Comparison of ENCODE assay signal across 13 mouse cellular contexts in the genomic region with DNA sequence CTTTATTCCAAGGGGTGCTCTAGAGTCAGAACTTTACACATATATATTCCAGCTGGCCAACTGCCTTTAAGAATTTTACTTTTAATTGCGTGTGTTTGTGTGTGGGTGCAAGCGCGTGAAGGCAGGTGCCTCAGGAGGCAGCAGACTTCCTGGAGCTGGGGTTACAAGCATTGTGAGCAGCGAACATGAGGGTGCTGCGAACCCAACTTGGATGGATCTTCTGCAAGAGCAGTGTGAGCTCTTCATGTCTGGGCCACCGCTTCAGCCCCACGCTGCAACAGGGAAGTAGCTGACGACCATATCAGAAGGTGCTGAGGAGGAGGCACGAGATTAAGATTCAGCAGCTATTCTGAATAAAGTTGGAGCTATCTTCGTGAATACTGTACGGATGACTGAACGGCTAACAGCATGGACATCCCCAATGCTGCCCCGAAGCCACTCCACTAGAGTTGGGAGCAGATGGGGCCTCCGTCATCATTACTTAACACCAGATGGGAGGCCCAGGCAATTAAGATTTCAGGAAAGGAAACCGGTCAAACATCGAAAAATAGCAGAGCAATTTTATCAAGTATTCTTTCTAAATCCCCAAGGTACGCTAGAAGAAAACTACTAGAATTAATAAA.
DNase-seq lines count a peak whose midpoint lies in the region; ATAC-seq and TF ChIP-seq lines count a peak whose summit lies in the region.
"Had no signal": no experiment of that assay in that cellular context is flagged by ENCODE, and none has a peak within 500 bp of the region (broad histone marks: within the 10 kb centered on the region; RNA-seq: fewer than 3 reads in every experiment).

No protein-coding gene starts in this region.

- peak; percentile 30; the same call in 1 of the 2 replicates for ATAC-seq in midbrain, embryonic 11.5 days (ENCODE audit: low FRiP score)
- no peak for ATAC-seq in midbrain, embryonic 16.5 days
- peak; percentile 61 for ATAC-seq in forebrain, postnatal 0 days
- ATAC-seq in neural tube, embryonic 13.5 days (ENCODE audit: low read depth), result peak; percentile 53; the same call in 1 of the 2 replicates
- no peak for ATAC-seq in intestine, embryonic 15.5 days
- ATAC-seq in kidney, embryonic 15.5 days (replicated peaks; ENCODE audit: low FRiP score), result no peak
- ATAC-seq: lung, postnatal 0 days had no signal

- H3K4me1 ChIP-seq in midbrain, embryonic 11.5 days (ENCODE audit: control insufficient read depth, insufficient read depth, low read length), result no peaks in the 10 kb centered on the region
- no peaks in the 10 kb centered on the region for H3K4me1 ChIP-seq in midbrain, embryonic 16.5 days (ENCODE audit: control insufficient read depth, insufficient read depth, low read length)
- H3K4me1 ChIP-seq in cerebellum, adult 2 months (ENCODE audit: control insufficient read depth, insufficient read depth, low read length), result 0 out of 2 replicates have a peak, but pooled peaks cover 3% of the 10 kb centered on the region
- no peaks in the 10 kb centered on the region for H3K4me1 ChIP-seq in forebrain, postnatal 0 days (ENCODE audit: insufficient read depth)
- H3K4me1 ChIP-seq in neural tube, embryonic 13.5 days (replicated peaks), result no peaks in the 10 kb centered on the region
- no peaks in the 10 kb centered on the region for H3K4me1 ChIP-seq in intestine, embryonic 15.5 days (replicated peaks)
- no peaks in the 10 kb centered on the region for H3K4me1 ChIP-seq in kidney, embryonic 15.5 days
- H3K4me1 ChIP-seq: heart, embryonic 10.5 days had no signal

- 87% methylated on average over 17 of the region's 17 CpGs for WGBS in midbrain, embryonic 11.5 days
- 73% methylated on average over 17 of the region's 17 CpGs for WGBS in midbrain, embryonic 16.5 days
- WGBS in cerebellum, adult 2 months, result 40% methylated on average over 17 of the region's 17 CpGs
- 66% methylated on average over 17 of the region's 17 CpGs for WGBS in forebrain, postnatal 0 days
- 70% methylated on average over 17 of the region's 17 CpGs for WGBS in neural tube, embryonic 13.5 days
- 92% methylated on average over 17 of the region's 17 CpGs for WGBS in intestine, embryonic 15.5 days
- 84% methylated on average over 17 of the region's 17 CpGs for WGBS in kidney, embryonic 15.5 days

- no peak overlapping the region for H3K4me2 ChIP-seq in midbrain, embryonic 11.5 days
- no peak overlapping the region for H3K4me2 ChIP-seq in midbrain, embryonic 16.5 days (ENCODE audit: low read length)
- no peak overlapping the region for H3K4me2 ChIP-seq in forebrain, postnatal 0 days (ENCODE audit: low read depth)
- no peak overlapping the region for H3K4me2 ChIP-seq in neural tube, embryonic 13.5 days
- no peak overlapping the region for H3K4me2 ChIP-seq in intestine, embryonic 15.5 days (replicated peaks)
- H3K4me2 ChIP-seq in kidney, embryonic 15.5 days, result no peak overlapping the region
- H3K4me2 ChIP-seq: liver, embryonic 11.5 days had no signal

- no peak for DNase-seq in midbrain, embryonic 11.5 days (ENCODE audit: low spot score, missing footprints)
- DNase-seq in cerebellum, adult 2 months, result peak; percentile 33 to 61
- DNase-seq in forebrain, postnatal 0 days, result peak; percentile 12
- no peak for DNase-seq in lung, postnatal 36 days
- DNase-seq: gastrocnemius, postnatal 10 days; spleen, adult 18-20 months had no signal

- no peaks in the 10 kb centered on the region for H3K9me3 ChIP-seq in midbrain, embryonic 11.5 days (ENCODE audit: control insufficient read depth, low read length)
- H3K9me3 ChIP-seq in midbrain, embryonic 16.5 days (replicated peaks; ENCODE audit: control insufficient read depth, low read length, poor library complexity, severe bottlenecking), result no peaks in the 10 kb centered on the region
- no peaks in the 10 kb centered on the region for H3K9me3 ChIP-seq in forebrain, postnatal 0 days (ENCODE audit: low read length)
- no peaks in the 10 kb centered on the region for H3K9me3 ChIP-seq in neural tube, embryonic 13.5 days
- no peaks in the 10 kb centered on the region for H3K9me3 ChIP-seq in intestine, embryonic 15.5 days
- H3K9me3 ChIP-seq in kidney, embryonic 15.5 days (replicated peaks), result no peaks in the 10 kb centered on the region
- H3K9me3 ChIP-seq: heart, embryonic 10.5 days had no signal

- no peak for TF ChIP-seq POLR2A in cerebellum, adult 2 months (IDR thresholded peaks at IDR 0.05; ENCODE audit: borderline replicate concordance, insufficient read depth, low read length)

- H3K4me3 ChIP-seq in midbrain, embryonic 11.5 days (ENCODE audit: low read depth, low read length), result no peak overlapping the region
- H3K4me3 ChIP-seq in midbrain, embryonic 16.5 days (ENCODE audit: low read depth, low read length), result no peak overlapping the region
- no peak overlapping the region for H3K4me3 ChIP-seq in cerebellum, adult 2 months (replicated peaks; ENCODE audit: insufficient read depth, low read depth, low read length)
- H3K4me3 ChIP-seq in forebrain, postnatal 0 days (ENCODE audit: low read depth, low read length), result no peak overlapping the region
- H3K4me3 ChIP-seq in neural tube, embryonic 13.5 days, result no peak overlapping the region
- H3K4me3 ChIP-seq in intestine, embryonic 15.5 days (replicated peaks), result no peak overlapping the region
- no peak overlapping the region for H3K4me3 ChIP-seq in kidney, embryonic 15.5 days (replicated peaks)
- H3K4me3 ChIP-seq: heart, embryonic 10.5 days had no signal

- H3K27ac ChIP-seq in midbrain, embryonic 11.5 days (ENCODE audit: low read depth, low read length), result no peak overlapping the region
- H3K27ac ChIP-seq in midbrain, embryonic 16.5 days (ENCODE audit: low read length), result no peak overlapping the region
- no peak overlapping the region for H3K27ac ChIP-seq in cerebellum, adult 2 months (ENCODE audit: insufficient read depth, low read length)
- H3K27ac ChIP-seq in forebrain, postnatal 0 days (ENCODE audit: low read depth, low read length), result no peak overlapping the region
- H3K27ac ChIP-seq in neural tube, embryonic 13.5 days (replicated peaks), result no peak overlapping the region
- no peak overlapping the region for H3K27ac ChIP-seq in intestine, embryonic 15.5 days
- H3K27ac ChIP-seq in kidney, embryonic 15.5 days, result no peak overlapping the region
- H3K27ac ChIP-seq: heart, embryonic 10.5 days had no signal

- H3K27me3 ChIP-seq in midbrain, embryonic 11.5 days (ENCODE audit: control insufficient read depth, insufficient read depth, low read length), result no peaks in the 10 kb centered on the region
- H3K27me3 ChIP-seq in midbrain, embryonic 16.5 days (ENCODE audit: control insufficient read depth, insufficient read depth, low read depth, low read length), result no peaks in the 10 kb centered on the region
- H3K27me3 ChIP-seq in cerebellum, adult 2 months (ENCODE audit: control insufficient read depth, insufficient read depth, low read length), result no peaks in the 10 kb centered on the region
- no peaks in the 10 kb centered on the region for H3K27me3 ChIP-seq in forebrain, postnatal 0 days (ENCODE audit: insufficient read depth, low read length)
- H3K27me3 ChIP-seq in neural tube, embryonic 13.5 days, result no peaks in the 10 kb centered on the region
- no peaks in the 10 kb centered on the region for H3K27me3 ChIP-seq in intestine, embryonic 15.5 days (replicated peaks)
- H3K27me3 ChIP-seq in kidney, embryonic 15.5 days, result no peaks in the 10 kb centered on the region

- no peaks in the 10 kb centered on the region for H3K36me3 ChIP-seq in midbrain, embryonic 11.5 days (ENCODE audit: control insufficient read depth, insufficient read depth, low read length)
- H3K36me3 ChIP-seq in midbrain, embryonic 16.5 days (ENCODE audit: control insufficient read depth, insufficient read depth, low read length), result no peaks in the 10 kb centered on the region; the same call in 1 of the 2 replicates
- no peaks in the 10 kb centered on the region for H3K36me3 ChIP-seq in forebrain, postnatal 0 days (ENCODE audit: insufficient read depth)
- peaks cover 16% of the 10 kb centered on the region for H3K36me3 ChIP-seq in neural tube, embryonic 13.5 days
- H3K36me3 ChIP-seq in intestine, embryonic 15.5 days, result no peaks in the 10 kb centered on the region; the same call in 1 of the 2 replicates
- H3K36me3 ChIP-seq in kidney, embryonic 15.5 days, result peaks cover 10% of the 10 kb centered on the region

- no peak for TF ChIP-seq CTCF in cerebellum, adult 2 months (IDR thresholded peaks at IDR 0.05; ENCODE audit: borderline replicate concordance, insufficient read depth, low read depth, low read length)
- no peak for TF ChIP-seq CTCF in forebrain, postnatal 0 days (IDR thresholded peaks at IDR 0.05; ENCODE audit: low read depth)

- no peak overlapping the region for H3K9ac ChIP-seq in midbrain, embryonic 11.5 days (ENCODE audit: low read length)
- H3K9ac ChIP-seq in midbrain, embryonic 16.5 days (ENCODE audit: low read depth, low read length), result no peak overlapping the region
- no peak overlapping the region for H3K9ac ChIP-seq in forebrain, postnatal 0 days
- no peak overlapping the region for H3K9ac ChIP-seq in neural tube, embryonic 13.5 days
- no peak overlapping the region for H3K9ac ChIP-seq in intestine, embryonic 15.5 days
- H3K9ac ChIP-seq in kidney, embryonic 15.5 days, result no peak overlapping the region

Comparison
In these comparisons a context has a peak if more than half of its experiments do, and no peak if none do; other contexts are left out.
1. ATAC-seq: peak in midbrain, embryonic 11.5 days (single experiment), forebrain, postnatal 0 days (single experiment) and neural tube, embryonic 13.5 days (single experiment); none in midbrain, embryonic 16.5 days (single experiment), intestine, embryonic 15.5 days (single experiment) and kidney, embryonic 15.5 days (single experiment).
2. DNase-seq: peak in cerebellum, adult 2 months (2 of 2) and forebrain, postnatal 0 days (single experiment); none in midbrain, embryonic 11.5 days (single experiment) and lung, postnatal 36 days (single experiment).